Mouse (Mus musculus): ENCODE measurements around the gene Mef2d. TPM values are rescaled to one million over a fixed set of nuclear protein-coding genes. Genes with fewer than 3 reads are reported as not detected.
"Not testable (repeated sequence)": the region's sequence is repeated elsewhere in the genome, so short reads cannot be mapped to it uniquely, and the experiment has no call there.

Gene Mef2d
- total RNA-seq, 2 experiments from 2014 or later, result 174 to 196 TPM

GRCm38 (mm10) chr3:88178346-88178733 is 36.2 kb downstream of the Mef2d start:
- DNase-seq (ENCODE audit: low spot score), result not testable (repeated sequence)

DNA sequence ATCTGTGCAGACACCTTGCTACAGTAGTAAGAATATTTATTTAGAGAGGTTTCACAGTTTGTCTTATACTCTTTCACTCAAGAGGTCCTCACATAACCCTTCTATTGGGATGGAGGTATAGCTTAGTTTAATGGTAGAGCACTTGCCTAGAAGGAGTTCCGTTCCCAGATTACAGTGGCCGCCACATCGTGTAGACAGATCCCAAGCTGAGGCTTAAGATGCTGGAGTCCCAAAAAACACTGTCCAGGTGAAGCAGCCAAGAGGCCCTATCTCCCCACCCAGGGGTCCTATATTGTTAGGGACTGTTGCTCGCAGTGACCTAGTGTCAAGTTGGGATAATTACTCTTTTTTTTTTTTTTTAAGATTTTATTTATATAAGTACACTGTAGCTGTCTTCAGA is 36.8 kb downstream of the Mef2d start:
- no peak for DNase-seq (ENCODE audit: low spot score)

DNA sequence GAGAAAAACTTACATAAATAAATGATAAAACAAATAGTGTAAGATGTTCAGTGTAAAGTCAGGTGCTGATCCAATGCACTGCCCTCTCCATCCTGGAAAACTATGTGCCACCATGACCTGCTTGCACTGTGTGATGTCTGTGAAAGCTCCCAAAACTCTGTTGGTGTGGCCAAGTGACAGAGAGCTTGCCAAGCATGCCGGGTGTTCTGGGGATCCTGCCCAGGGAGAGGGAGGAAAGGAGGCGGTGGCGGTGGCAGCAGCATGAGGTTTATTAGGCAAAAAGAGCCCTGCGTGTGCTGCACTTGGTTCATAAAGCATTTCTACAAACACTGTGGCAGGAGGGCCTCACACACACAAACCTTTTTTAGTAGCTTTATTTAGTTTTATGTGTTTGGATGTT is 39.2 kb downstream of the Mef2d start:
- no peak for DNase-seq (ENCODE audit: low spot score)

- no peak for DNase-seq (ENCODE audit: low spot score)
These were observed 44.3 kb downstream of the Mef2d start for GRCm38 (mm10) chr3:88186424-88186823.

DNA sequence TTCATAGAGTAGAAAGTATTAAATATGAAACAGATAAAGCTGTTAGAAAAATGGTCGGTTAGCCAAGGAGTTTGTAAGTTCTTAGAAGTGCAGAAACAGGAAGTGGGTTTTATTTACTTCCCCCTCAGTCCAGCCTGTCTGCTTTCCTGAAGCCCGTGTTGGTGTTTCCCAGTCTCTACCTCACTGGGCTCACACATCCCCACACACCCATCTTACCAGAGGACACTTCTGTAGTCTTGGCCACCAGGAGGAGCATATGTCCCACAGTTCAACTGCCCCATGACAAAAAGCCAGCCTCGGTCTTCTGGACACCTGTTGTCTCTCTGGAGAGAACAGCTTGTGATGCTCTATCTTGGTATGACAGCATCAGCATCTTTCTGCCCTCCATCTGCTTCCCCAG is 49.0 kb downstream of the Mef2d start:
- DNase-seq (ENCODE audit: low spot score), result no peak

GRCm38 (mm10) chr3:88191820-88192616 is 49.8 kb downstream of the Mef2d start:
- DNase-seq (ENCODE audit: low spot score), result peak; percentile 46

DNA sequence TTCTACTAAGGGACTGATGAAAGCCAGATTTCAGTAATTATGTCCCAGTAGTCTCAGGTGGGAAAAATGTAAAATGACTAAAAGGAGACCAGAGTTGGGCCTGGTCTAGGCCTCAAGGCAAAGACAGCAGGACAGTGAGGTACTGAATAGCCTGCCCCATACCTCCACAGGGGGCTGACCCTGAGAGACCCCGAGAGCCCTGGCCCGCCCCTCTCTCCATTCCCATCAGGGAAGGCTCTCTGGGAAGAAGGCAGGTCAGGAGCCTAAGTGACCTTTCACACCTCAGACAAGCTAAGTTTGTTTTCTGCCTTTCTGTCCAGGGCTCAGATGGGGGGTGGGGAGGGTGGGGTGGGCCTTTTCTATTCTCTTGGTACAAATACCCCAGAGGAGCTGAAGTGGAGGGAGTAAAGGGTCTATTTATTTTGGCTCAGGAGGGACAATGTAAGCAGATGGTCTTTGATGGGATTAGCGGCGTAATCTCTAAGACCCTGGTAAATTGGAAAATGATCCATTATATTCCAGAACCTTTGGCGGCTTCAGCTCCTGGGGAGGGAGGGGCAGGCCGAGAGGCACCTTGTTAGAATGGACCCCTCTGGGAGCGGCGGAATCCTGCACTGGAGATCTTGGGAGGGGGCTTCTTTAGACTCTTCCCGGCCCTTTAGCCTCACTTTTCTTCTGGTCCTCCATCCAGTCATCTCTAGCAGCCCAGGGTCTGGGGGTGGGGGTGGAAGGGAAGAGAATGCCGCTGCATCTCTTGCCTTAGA is 55.8 kb downstream of the Mef2d start:
- DNase-seq (ENCODE audit: low spot score), result no peak

GRCm38 (mm10) chr3:88198505-88199020 is 56.4 kb downstream of the Mef2d start:
- no peak for DNase-seq (ENCODE audit: low spot score)

- DNase-seq (ENCODE audit: low spot score), result no peak
These were observed 57.5 kb downstream of the Mef2d start for GRCm38 (mm10) chr3:88199541-88200110.

GRCm38 (mm10) chr3:88200161-88200971 is 58.2 kb downstream of the Mef2d start:
- no peak for DNase-seq (ENCODE audit: low spot score)

DNA sequence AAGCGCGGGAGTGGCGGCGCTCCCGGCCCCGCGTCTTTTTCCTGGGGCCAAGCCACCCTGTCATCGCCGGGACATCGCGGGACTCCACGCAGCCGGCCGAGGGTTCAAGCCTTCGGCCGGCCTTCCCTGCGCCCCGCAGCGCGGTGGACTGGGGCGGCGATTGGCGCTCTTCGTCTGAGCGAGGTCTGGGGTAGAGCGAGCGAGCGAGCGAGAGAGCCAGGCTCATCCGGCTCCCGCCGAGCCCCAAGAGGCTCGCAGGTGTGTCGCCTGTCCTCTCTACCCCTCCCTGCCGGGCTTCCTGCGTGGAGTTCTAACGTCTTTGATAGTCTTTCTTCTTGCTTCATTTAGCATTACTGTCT is 58.8 kb downstream of the Mef2d start:
- no peak for DNase-seq (ENCODE audit: low spot score)

DNA sequence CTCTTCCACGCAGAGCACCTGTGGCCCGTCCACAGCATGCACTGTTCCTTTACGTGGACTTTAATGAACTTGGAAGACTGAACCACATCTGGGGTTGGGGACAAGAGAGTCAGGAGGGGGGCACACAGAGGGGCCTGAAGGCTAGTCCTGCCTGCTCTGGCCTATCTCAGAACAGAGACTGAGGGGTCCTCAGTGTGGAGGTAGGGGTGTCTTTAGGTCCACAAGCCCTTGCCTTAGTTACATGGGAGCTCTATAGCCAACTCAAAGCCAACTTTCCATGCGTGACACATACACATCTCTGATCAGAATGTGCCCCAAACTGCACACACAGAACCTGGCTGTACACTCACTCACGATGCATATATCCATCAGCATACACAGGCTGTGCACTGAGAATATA is 59.5 kb downstream of the Mef2d start:
- no peak for DNase-seq (ENCODE audit: low spot score)

DNA sequence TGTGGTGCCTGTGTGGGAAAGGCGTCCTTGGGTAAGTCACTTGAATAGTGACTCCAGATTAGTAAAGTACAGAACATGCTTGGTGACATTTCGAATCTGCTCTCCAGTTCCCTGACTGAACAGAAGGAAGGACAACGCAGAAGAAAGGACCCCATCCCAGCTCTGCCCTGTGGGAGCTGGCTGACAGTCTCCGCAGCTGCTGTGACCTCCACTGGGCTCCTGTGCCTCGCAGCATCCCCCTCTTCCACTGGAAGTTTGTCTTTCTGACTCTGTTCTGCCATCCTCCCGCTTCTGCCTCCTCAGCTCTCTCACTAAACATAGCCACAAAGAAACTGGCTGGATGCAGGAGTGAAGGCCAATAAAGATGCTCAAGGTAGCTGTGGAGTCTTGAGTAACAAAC is 60.8 kb downstream of the Mef2d start:
- no peak for DNase-seq (ENCODE audit: low spot score)

- no peak for DNase-seq (ENCODE audit: low spot score)
These were observed 61.3 kb downstream of the Mef2d start for GRCm38 (mm10) chr3:88203456-88203855.

- DNase-seq (ENCODE audit: low spot score), result no peak
These were observed 62.0 kb downstream of the Mef2d start for GRCm38 (mm10) chr3:88203999-88204700.

DNA sequence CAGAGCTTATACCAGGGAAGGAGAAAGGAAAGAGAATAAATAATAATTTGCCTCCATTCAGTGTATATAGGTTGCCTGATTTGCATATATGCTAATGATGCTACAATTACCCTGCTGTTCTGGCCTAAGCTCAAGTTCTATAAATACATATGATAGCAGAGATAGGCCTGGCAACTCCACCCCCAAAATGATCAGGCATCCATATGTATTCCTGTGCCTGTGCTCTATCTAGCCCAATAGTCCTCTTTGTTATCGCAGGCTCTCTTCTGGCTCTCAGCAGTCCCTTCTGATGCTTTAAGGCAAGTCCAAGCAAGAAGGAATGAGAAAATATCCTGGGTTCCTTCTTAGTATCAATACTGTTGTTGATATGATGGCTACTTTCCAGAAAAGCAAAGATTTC is 62.6 kb downstream of the Mef2d start:
- no peak for DNase-seq (ENCODE audit: low spot score)

DNA sequence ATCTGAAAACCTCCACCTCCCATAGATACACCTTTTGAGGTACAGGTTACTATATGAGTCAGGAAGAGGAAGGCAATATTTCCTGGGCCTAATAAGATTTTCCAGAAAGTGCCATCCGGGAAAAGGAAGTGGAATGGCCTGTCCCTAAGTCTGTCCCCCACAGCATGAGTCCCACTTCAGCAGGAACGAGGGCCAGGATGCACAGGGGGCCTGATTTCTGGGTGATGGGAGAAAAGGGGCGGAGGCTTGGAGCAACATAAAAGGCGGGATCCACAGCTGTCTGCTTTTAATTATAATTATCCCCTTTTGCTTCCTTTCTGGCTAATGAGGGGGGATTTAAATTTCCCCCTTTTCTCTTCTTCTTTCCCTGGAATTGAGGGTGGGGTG is 63.0 kb downstream of the Mef2d start:
- no peak for DNase-seq (ENCODE audit: low spot score)

DNA sequence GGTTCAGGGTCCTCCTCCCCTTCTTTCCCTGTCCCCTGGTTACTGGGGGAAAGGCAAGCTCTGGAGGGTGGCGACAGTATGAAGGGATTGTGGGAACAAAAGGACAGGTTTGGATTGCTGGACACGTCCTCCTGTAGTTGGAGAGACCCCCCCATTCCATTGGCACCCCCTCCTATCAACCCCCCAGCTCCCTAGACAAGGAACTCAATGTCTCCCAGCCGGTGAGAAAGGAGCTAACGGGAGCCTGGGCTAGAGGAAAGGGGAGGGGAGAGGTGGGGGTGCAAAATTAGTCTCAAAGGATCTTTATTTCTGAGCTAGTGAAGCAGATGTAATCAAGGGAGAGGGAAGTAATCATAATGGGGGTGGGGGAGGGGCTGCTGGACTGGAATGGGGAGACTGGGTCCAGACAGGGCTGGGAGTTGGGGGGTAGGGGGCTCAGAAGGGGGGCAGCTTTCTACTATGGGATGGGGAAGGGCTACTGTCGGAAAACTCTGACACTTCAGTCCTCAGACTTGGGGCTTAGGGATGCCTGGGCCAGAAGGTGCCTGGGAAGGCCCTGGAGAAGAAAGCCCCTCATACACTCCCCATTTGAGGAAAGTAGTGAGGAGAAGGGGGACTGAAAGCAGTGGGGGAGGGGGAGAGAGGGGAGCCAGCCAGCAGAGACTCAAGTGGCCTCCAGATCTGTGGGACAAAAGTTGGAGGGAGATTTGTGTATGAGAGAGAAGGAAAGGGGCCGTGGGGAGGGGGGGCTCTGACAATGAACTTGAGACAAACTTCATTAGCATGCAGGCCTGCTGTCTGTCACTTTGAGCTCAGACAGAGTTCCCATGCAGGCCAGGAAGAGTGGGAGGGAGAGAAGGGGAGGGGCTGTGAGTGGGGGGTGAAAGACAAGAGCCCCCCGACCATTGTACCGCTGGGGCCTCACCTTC is 63.7 kb downstream of the Mef2d start:
- DNase-seq (ENCODE audit: low spot score), result no peak

DNA sequence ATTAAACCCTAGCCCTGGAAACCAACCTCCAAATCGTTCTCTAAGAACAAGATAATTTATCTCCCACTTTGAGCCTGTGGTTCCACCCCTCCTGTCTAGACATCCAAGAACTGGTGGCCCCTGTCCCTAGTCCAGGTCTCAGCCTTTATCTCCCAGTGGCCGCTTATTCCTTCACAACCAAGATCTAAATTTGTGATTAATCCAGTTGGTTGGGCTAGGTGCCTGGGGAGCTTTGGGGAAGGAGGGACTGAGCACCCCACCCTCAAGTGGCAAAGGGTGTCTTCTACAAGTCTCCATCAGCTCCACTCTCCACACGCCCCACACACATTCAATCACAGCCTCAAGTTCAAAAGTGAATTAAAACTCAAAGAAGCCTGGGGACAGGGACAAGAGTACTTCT is 64.3 kb downstream of the Mef2d start:
- no peak for DNase-seq (ENCODE audit: low spot score)

- DNase-seq (ENCODE audit: low spot score), result no peak
These were observed 64.8 kb downstream of the Mef2d start for GRCm38 (mm10) chr3:88206901-88207371.
